Mouse (Mus musculus) layer of hippocampus, postnatal 14 days (tissue): ENCODE results near the gene Rtn1. TPM values are rescaled to one million over a fixed set of nuclear protein-coding genes. Genes with fewer than 3 reads are reported as not detected.
A peak's percentile ranks its signal among the peaks of the same experiment; 100 is the strongest.

ENCODE experiments used
- DNase-seq, 2 experiments: peaks; one replicate each; pipeline ENCODE4 v3.0.0; 2021 to 2022; ENCODE audit warnings: low spot score in 2 of 2, mixed read lengths in 1 of 2
- total RNA-seq, 2 experiments: library from RNA; stranded (reverse); gene quantifications; 2 replicates each; pipeline ENCODE4 v1.2.3; 2021

The Rtn1 gene
- total RNA-seq, 2 experiments from 2014 or later, result 1,488 to 1,503 TPM

DNA sequence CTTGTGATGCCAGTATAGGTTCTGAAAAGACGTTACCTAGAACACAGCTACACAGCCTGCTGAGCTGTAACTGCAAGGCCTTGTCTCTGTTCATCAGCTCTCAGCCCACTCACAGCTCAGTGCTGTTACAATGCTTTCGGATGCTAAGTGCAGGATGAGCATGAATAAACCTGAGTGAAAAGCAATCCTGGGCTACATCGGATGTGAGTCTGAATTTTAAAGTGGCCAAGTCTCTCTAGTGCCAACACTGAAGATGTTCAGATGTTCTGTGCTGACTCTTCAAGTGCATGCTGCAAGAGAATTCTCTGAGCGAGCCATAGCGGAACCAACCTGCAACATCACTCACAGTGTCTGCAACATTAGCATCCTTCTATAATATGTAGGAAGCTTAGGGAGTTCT is 32.5 kb downstream of the Rtn1 start:
- no peak for DNase-seq

DNA sequence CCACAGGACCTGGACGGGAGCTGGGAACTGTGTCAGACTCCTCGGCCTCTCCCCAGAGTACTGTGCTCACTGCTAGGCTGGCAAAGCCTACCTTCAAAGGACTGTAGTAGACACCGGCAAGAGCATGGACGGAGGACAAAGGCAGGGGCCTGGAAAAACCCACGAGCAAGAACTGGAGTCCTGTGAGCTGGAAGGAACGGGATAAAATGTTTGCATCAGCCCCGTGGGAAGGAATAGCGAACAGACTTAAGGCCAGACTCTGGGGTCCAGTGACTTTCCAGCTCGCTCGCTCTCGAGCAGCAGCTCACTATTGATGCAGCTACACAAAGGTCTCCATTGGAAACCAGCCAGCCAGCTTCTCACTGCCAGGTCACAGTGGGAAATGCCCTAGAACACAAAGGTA is 34.0 kb downstream of the Rtn1 start:
- DNase-seq, result no peak

- peak; percentile 34 to 36 for DNase-seq
Measured at GRCm38 (mm10) chr12:72373916-72374615, 34.8 kb downstream of the Rtn1 start.

- DNase-seq, result no peak
Measured at GRCm38 (mm10) chr12:72370081-72370480, 38.8 kb downstream of the Rtn1 start.

- DNase-seq, result no peak
Measured at GRCm38 (mm10) chr12:72366763-72367162, 42.1 kb downstream of the Rtn1 start.

GRCm38 (mm10) chr12:72366104-72366437 is 42.8 kb downstream of the Rtn1 start:
- DNase-seq, result no peak

DNA sequence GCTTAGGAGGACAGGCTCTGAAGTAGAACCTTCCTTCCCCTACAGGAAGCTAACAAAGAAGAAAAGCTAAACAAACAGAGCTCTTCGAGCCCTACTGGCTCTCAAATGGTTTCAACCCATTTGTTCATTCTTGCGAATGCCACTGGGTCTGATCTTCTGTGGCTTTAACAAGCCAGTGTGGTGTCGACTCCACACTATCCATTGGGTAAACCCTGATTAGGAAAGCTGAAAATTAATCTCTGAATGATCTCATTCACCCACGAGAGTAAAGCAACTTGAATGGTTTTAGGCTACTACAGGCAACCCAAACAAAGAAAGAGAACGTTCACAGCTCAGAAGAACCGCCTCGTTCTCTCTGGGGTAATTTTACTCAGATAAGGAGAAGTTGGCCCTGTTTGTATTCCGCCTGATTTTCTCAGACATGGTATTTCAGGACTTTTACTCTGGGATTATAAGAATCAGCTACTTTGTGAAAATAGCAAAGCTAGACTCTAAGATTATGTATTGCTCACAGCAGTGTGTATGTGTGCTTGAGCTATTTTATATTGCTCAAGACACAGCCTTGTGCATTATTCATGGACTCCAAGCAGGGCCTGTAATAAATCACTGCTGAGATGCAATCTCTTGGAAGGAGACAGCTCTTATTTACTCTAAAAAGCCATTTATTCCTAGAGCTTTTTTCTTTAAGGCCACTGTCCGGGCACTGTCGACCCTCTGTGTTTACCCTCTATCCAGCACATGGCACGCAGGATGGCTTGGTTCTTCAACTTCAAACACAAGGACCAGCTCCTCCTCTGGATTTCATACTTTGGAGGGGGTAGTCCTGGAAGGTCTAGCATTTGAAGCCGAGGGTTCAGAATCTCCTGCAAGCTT is 43.4 kb downstream of the Rtn1 start:
- DNase-seq, result no peak

- no peak for DNase-seq
Measured at GRCm38 (mm10) chr12:72364543-72364942, 44.3 kb downstream of the Rtn1 start.

- no peak for DNase-seq
Measured at GRCm38 (mm10) chr12:72361701-72362354, 47.0 kb downstream of the Rtn1 start.

DNA sequence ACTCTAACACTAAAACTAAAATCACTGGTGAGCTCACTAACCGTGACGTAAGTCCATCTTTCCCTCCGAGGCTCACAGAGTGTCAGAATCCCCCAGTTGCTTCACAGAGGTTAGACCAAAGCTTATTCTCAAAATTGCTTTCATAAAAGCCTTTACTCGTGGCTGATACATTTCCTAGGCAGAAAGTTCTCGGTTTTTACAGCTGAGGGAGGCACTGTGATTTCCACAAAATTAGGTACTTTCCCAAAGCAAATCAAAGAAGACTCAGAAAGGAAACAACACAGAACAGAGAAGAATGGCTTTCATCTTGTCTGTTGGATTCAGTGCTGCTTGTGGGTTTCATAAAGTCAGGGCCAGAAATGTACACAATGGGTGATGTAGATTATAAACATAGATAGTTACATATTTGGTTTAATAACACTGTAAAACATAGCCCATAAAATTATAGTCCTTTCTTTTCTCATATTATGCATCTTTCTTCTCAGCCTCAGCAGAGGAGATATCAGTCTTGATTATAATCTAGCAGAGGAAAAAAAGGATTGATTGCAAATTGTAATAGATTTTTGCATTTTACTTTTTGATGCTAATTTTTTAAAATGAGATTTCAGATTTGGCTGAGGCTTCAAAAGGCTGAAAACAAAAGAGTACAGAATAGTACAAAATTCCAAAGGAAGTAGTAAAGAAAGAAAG is 47.8 kb downstream of the Rtn1 start:
- DNase-seq, result no peak

DNA sequence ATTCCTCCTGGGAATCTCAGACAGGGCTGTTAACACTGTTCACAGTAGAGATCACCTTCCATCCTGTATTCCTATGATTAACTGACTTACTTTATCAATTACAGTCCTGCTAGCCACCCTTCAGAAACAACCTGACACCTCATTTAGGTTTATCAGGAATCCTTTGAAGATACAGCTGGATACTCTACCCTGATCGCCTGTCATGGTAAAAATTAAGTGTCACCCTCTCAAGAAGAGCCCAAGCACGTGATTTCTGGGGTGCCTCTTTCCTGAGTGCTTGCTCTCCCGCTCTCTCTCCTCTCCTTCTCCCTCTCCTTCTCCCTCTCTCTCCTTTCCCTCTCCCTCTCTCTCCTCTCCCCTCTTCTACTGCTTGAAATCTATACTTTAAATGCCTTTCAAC is 49.0 kb downstream of the Rtn1 start:
- DNase-seq, result no peak

DNA sequence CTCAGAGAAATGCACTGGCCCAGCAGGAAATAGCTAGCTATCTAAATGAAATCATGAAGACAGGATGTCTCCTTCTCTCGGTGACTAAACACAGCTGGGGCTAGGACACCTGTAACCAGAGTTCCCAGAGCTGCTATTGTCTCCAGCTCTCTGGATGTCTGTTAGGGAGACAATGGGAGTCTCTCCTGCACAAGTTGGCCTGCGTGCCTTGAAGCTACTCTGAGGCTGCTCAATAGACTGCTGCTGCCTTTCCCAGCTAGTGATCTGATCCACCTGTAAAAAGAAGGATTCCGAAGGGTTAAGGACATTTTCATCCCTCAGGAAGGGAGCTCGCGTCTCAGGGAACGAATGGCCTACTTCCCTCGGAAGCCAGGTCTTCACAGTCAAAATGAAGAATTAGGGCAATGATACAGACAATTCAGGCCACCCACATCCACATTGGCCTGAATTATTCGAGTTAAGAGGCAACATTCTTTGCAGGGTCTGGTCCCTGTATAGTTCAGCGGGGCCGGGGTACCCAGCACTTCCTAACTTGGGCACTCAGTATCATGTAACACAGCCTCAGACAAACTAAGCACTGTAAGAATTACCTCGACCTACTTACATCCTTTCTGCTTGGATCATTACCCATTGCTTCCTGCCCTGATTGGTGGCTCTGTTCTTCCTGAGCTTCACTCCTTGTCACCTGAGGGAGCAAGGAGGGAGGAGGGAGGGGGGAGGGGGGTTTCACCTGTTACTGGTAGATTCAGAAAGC is 51.0 kb downstream of the Rtn1 start:
- no peak for DNase-seq

GRCm38 (mm10) chr12:72354241-72354640 is 54.6 kb downstream of the Rtn1 start:
- no peak for DNase-seq

DNA sequence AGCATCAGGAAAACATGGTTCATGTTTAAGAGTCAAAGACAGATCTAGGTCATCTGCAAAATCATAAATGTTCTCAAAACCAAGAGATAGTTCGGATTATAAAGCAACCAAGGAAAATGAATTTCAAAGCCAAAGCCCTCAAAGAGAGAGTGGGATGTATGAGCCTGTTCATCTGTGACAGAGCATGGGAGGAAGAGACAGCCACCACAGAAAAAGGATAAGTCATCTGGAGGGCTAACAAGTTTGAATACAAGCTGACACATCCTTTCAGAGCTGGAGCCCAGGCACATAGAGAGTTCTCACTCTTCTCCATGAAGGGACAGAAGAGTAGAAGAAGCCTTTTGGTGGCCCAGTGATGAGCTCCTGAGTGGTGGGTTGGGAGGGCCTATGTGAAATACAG is 55.3 kb downstream of the Rtn1 start:
- no peak for DNase-seq

GRCm38 (mm10) chr12:72348508-72348907 is 60.3 kb downstream of the Rtn1 start:
- DNase-seq, result no peak

- DNase-seq, result no peak
Measured at GRCm38 (mm10) chr12:72347184-72347583, 61.7 kb downstream of the Rtn1 start.

- no peak for DNase-seq
Measured at GRCm38 (mm10) chr12:72343639-72344038, 65.2 kb downstream of the Rtn1 start.

- DNase-seq, result no peak
Measured at GRCm38 (mm10) chr12:72336009-72336408, 72.8 kb downstream of the Rtn1 start.

DNA sequence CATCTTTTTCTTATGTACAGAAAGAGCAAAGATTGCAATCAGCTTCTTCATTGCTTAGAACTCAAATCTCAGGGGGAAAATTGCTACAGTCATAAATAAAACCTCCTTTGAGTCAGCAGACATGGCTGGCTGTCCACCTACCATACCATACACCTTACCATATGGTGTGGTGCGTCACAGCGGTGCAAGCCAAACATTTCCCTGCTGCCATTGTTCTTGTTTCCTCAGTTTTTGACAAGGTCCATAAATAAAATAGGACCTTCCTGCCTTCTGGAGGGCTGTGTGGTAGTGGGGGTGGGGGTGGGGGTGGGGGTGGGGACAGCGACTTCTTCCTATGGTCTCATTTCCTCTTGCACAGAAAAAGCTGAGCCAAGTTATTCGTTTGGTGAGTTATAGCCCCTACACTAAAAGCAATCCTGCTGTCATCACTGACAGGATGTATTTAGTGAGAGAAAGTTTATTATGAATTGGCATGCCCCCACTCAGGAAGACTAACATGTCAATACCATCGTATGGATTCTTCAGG is 76.3 kb downstream of the Rtn1 start:
- DNase-seq, result no peak

GRCm38 (mm10) chr12:72331912-72332487 is 76.9 kb downstream of the Rtn1 start:
- DNase-seq, result no peak
